Mouse (Mus musculus): ENCODE measurements around the gene Rnf216.

DNA sequence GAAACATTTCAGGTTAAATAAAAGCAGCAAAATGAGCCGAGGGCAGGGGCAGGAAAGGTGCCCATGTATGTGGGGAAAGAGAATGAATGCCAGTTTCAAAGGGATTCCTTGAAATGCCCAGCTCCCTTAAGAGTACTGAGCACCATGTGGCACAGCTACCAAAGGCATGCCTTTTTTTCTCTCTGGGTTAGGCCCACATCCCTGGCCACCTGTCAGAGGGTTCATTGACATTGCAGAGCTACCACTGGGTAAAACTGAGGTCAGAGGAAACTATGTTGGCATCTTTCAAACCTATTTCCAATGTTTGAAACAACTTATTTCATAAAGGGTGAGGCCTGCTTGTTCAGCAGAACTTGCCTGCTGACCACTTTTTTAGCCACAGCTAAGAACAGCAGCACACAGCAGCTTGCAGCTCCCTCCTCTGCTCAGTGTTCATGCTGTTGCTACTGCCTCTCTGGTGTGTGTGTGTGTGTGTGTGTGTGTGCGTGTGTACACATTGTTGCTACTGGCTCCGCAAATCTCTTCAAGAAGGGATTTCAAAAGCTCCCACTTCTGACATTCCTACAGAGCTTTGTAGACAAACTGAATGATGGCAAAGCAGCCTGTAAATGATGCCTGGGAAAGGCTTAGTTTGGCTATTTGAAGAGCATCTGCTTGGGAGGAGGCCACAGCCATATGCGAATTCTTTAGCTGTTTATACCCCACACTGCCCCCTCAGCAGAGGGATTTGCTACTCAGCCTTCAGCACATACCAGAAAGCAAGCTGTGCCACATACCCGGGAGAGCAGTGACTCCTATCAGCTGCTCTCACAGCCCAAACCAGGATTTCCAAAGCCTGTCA, 59.4 kb downstream of the Rnf216 start:
- no peak for TF ChIP-seq MAX (IDR thresholded peaks at IDR 0.05)
- no peak for TF ChIP-seq CTCF (IDR thresholded peaks at IDR 0.05; ENCODE audit: control insufficient read depth, insufficient read depth, insufficient read length)
- TF ChIP-seq CEBPB (IDR thresholded peaks at IDR 0.05; ENCODE audit: low read depth): no peak

All from C2C12 (cell line).